Mouse (Mus musculus): ENCODE results near the gene Hspd1. TPM values are rescaled to one million over a fixed set of nuclear protein-coding genes. Genes with fewer than 3 reads are reported as not detected.
"Not testable (repeated sequence)": the region's sequence is repeated elsewhere in the genome, so short reads cannot be mapped to it uniquely, and the experiment has no call there.

Hspd1 gene
- polyA plus RNA-seq, 1 experiment from 2014 or later: 432 TPM

DNA sequence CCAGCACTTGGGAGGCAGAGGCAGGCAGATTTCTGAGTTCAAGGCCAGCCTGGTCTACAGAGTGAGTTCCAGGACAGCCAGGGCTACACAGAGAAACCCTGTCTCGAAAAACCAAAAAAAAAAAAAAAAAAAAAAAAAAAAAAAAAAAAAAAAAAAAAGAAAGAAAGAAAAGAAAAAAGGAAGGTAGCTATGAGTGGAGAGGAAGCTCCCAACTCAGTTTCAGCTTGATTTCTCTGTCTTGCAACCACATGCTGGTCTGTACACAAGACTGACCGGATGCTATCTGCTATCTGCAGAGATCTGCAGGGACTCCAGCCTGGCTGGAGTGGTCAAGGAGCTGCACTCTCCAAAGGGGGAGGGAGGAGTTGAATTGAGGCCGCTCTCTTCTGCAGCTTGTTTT, 29.7 kb downstream of the Hspd1 start:
- not testable (repeated sequence) for H3K9ac ChIP-seq; H3K4me3 ChIP-seq; H3K27ac ChIP-seq (replicated peaks); ATAC-seq (ENCODE audit: extremely low read depth, insufficient number of reproducible peaks, low FRiP score, low TSS enrichment); H3K4me2 ChIP-seq; H3K9me3 ChIP-seq; H3K27me3 ChIP-seq (replicated peaks)
- 61% methylated on average over 3 of the region's 3 CpGs for WGBS
- Histone ChIP-seq H3K4me1 (peaks cover 18% of the 10 kb centered on the region), H3K36me3 (peaks cover 43% of the 10 kb centered on the region)

DNA sequence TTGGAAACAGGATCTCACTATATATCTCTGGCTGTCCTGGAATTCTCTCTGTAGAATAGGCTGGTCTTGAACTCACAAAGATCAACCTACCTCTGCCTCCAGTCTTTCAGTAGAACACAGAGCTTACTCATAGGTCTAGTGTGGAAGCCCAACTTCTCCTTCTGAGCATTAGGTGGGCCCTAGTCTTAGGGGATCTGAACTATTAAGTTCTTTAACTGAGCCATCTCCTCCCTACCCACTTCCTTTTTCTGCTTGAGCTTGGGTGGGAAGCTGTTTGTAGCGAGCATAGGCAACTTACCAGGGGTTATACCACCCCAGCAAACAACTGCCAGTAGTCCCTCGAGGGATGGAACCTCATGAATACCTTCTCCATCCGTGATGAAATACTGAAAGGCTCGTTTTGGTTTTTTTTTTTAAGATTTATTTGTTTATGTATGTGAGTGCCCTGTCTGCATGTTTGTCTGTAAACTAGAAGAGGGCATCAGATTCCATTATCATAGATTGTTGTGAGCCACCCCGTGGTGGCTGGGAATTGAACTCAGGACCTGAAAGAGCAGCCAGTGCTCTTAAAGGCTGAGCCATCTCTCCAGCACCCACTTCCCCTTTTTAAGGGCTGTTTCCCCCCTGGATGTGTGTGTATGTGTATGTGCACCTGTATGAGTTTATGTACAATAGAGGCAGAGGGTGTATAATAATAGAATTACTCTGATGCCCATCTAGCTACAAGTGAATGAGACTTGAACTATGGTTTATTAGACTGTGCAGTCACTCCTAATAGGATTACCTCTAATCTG, 32.5 kb downstream of the Hspd1 start:
- no peak for ATAC-seq (ENCODE audit: extremely low read depth, insufficient number of reproducible peaks, low FRiP score, low TSS enrichment)
- H3K36me3 ChIP-seq: peaks cover 28% of the 10 kb centered on the region
- H3K9me3 ChIP-seq: no peaks in the 10 kb centered on the region
- H3K27ac ChIP-seq (replicated peaks): no peak overlapping the region
- no peak overlapping the region for H3K9ac ChIP-seq
- 80% methylated on average over 5 of the region's 5 CpGs for WGBS
- peaks cover 25% of the 10 kb centered on the region for H3K4me1 ChIP-seq
- no peaks in the 10 kb centered on the region for H3K27me3 ChIP-seq (replicated peaks)
- H3K4me2 ChIP-seq: no peak overlapping the region
- H3K4me3 ChIP-seq: no peak overlapping the region

DNA sequence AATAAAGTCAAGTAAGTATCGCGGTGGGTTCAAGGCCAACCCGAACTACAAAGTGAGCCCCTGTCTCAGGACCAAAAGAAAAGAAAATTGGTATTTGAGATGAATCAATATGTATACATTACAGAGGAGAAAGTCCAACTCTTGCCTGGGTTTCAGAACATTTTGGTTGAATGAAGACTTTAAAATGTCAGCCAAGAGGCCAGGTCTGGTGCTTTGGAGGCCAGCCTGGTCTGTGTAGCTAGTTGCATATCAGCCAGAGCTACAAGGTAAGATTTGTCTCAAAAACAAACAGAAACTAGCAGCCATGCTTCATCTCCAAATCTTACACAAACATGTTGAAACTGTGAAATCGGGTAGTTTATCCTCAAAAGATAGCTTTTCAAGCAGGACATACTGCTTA, 34.4 kb downstream of the Hspd1 start:
- Histone ChIP-seq H3K4me2 (peak overlapping the region; percentile 73), H3K9ac (peak overlapping the region; percentile 88), H3K4me3 (peak overlapping the region; percentile 73), H3K4me1 (peaks cover 24% of the 10 kb centered on the region), H3K27me3 (replicated peaks) (no peaks in the 10 kb centered on the region), H3K27ac (replicated peaks) (peak overlapping the region; percentile 91), H3K9me3 (no peaks in the 10 kb centered on the region), H3K36me3 (peaks cover 28% of the 10 kb centered on the region)
- ATAC-seq (ENCODE audit: extremely low read depth, insufficient number of reproducible peaks, low FRiP score, low TSS enrichment): no peak
- 55% methylated on average over 4 of the region's 4 CpGs for WGBS

DNA sequence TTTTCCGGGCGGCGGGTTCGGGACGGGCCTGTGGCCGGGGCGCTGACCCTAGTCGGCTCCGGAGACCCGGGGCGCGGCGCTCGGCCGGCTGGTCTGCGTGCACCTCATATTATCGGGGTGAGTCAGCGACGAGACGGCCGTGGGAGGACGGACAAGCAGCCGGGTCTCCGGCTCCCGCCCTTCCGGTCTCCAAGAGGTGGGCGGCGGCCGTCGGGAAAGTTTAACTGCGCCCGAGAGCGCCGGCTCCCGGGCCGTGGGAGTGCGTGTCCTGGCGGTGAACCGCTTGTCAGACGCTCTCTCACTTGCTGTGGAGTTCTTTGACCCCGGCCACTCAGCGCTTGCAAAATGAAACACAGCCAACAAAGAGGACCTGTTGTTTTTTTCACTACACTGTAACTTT, 35.0 kb downstream of the Hspd1 start:
- H3K36me3 ChIP-seq: peaks cover 28% of the 10 kb centered on the region
- under 1% methylated on average over 42 of the region's 42 CpGs for whole genome bisulfite sequencing
- peak overlapping the region; percentile 73 for H3K4me3 ChIP-seq
- H3K4me1 ChIP-seq: peaks cover 22% of the 10 kb centered on the region
- H3K27me3 ChIP-seq (replicated peaks): no peaks in the 10 kb centered on the region
- peak; percentile 74 for ATAC-seq (ENCODE audit: extremely low read depth, insufficient number of reproducible peaks, low FRiP score, low TSS enrichment)
- 0 out of 2 replicates have a peak, but pooled peaks cover 2% of the 10 kb centered on the region for H3K9me3 ChIP-seq
- H3K9ac ChIP-seq: peak overlapping the region; percentile 88
- H3K4me2 ChIP-seq: peak overlapping the region; percentile 73
- peak overlapping the region; percentile 91 for H3K27ac ChIP-seq (replicated peaks)

- peak; percentile 100 for ATAC-seq (ENCODE audit: extremely low read depth, insufficient number of reproducible peaks, low FRiP score, low TSS enrichment)
- H3K4me1 ChIP-seq: peaks cover 22% of the 10 kb centered on the region
- H3K4me3 ChIP-seq: peak within 1 kb of the TSS; percentile 73
- WGBS: under 1% methylated on average over 46 of the region's 46 CpGs
- peak within 1 kb of the TSS; percentile 92 for H3K4me2 ChIP-seq
- peak within 1 kb of the TSS; percentile 88 for H3K9ac ChIP-seq
- H3K36me3 ChIP-seq: peaks cover 28% of the 10 kb centered on the region
- H3K27me3 ChIP-seq (replicated peaks): no peaks in the 10 kb centered on the region
- peak within 1 kb of the TSS; percentile 91 for H3K27ac ChIP-seq (replicated peaks)
- 0 out of 2 replicates have a peak, but pooled peaks cover 3% of the 10 kb centered on the region for H3K9me3 ChIP-seq
Observed at GRCm38 (mm10) chr1:55052355-55052953, 35.6 kb downstream of the Hspd1 start, which contains the start of gene Coq10b. Coq10b (plus strand) TSS chr1:55052770.

DNA sequence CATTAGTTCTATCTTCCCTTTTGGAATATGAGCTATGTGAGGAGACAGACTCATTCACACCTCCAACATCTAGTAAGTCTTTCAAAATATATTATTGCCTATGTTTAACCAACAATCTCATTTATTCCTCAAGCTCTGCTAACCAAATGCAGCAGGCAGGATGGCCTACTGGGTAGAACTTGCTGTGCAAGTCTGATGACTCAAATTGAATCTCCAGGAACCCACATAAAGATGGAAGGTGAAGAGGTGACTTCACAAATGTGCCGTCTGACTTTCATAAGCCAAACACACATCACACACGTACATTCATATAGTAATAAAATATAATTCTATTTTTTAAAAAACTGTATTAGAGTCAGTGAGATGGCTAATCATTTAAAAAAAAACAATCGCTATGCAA, 36.4 kb downstream of the Hspd1 start:
- no peaks in the 10 kb centered on the region for H3K27me3 ChIP-seq (replicated peaks)
- H3K4me1 ChIP-seq: peaks cover 22% of the 10 kb centered on the region
- 85% methylated on average over 3 of the region's 3 CpGs for WGBS
- H3K9me3 ChIP-seq: 0 out of 2 replicates have a peak, but pooled peaks cover 3% of the 10 kb centered on the region
- peak overlapping the region; percentile 86 for H3K27ac ChIP-seq (replicated peaks)
- peak overlapping the region; percentile 73 for H3K4me3 ChIP-seq
- peak overlapping the region; percentile 86 for H3K9ac ChIP-seq
- H3K4me2 ChIP-seq: peak overlapping the region; percentile 92
- peaks cover 20% of the 10 kb centered on the region for H3K36me3 ChIP-seq
- no peak for ATAC-seq (ENCODE audit: extremely low read depth, insufficient number of reproducible peaks, low FRiP score, low TSS enrichment)

DNA sequence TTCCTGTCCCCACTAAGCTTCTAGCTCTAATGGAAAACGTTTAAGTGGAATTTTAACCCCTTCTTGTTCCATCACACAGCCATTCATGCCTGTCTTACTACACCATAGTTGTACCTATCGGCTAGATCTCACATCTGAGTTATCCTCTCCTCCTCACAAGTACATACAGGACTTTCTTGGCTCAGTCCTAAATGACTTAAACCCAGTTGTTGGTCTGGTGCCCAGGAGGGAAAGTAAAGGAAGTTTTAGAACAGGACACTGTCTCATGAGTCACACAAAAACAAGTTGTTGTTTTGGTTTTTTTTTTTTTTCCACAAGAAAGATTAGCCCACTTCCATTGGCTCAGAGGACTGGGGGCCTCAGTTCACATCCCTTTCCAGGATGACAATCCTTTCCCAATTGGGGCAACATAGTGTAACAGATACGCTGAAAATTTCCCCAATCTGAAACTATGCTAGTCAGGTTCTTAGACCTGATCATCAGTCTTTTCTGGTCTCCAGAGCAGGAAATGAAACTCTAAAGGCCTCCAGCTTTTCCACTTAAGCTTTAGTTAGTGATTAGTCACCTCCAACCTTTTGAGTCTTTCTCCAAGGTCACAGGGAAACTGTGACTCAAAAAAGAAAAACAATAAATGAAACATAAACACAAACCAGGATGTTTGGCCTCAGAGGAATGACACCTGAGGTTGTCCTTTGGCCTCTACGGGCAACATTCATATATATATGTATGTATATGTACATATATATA, 39.0 kb downstream of the Hspd1 start:
- H3K36me3 ChIP-seq: no peaks in the 10 kb centered on the region
- no peak overlapping the region for H3K27ac ChIP-seq (replicated peaks)
- H3K4me3 ChIP-seq: no peak overlapping the region
- peaks cover 2% of the 10 kb centered on the region; the same call in 1 of the 2 replicates for H3K27me3 ChIP-seq (replicated peaks)
- no peak overlapping the region for H3K4me2 ChIP-seq
- H3K9ac ChIP-seq: no peak overlapping the region
- no peak for ATAC-seq (ENCODE audit: extremely low read depth, insufficient number of reproducible peaks, low FRiP score, low TSS enrichment)
- peaks cover 13% of the 10 kb centered on the region for H3K4me1 ChIP-seq
- WGBS: 61% methylated on average over 4 of the region's 4 CpGs
- H3K9me3 ChIP-seq: 0 out of 2 replicates have a peak, but pooled peaks cover 3% of the 10 kb centered on the region

DNA sequence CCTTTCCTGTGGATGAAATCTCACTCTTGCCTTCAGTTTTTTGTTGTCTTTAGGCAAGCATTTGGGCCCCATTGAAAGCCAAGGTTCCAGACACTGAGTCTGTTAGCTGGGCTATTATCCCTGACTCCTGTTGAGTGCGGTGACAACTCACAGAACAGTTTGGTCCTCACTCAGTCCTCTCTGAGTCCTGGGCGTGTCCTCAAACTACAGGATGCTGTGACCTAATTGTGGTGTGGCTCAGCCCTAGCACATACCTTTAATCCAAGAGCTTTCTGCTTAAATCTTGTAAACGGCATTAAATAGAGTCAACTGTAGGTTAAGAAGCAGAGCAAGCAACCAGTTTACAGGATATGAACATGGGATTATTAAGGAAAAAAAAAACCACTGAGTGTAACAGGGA, 44.9 kb downstream of the Hspd1 start:
- 67% methylated on average over 3 of the region's 3 CpGs for WGBS
- no peak overlapping the region for H3K9ac ChIP-seq
- ATAC-seq (ENCODE audit: extremely low read depth, insufficient number of reproducible peaks, low FRiP score, low TSS enrichment): no peak
- H3K36me3 ChIP-seq: no peaks in the 10 kb centered on the region
- peaks cover 6% of the 10 kb centered on the region; the same call in 1 of the 2 replicates for H3K27me3 ChIP-seq (replicated peaks)
- H3K4me1 ChIP-seq: no peaks in the 10 kb centered on the region
- H3K4me3 ChIP-seq: no peak overlapping the region
- no peak overlapping the region for H3K27ac ChIP-seq (replicated peaks)
- peaks cover 13% of the 10 kb centered on the region; the same call in 1 of the 2 replicates for H3K9me3 ChIP-seq
- H3K4me2 ChIP-seq: no peak overlapping the region

- Histone ChIP-seq H3K27ac (replicated peaks) (no peak overlapping the region), H3K4me2 (no peak overlapping the region), H3K36me3 (no peaks in the 10 kb centered on the region), H3K4me3 (no peak overlapping the region), H3K4me1 (no peaks in the 10 kb centered on the region), H3K27me3 (replicated peaks) (peaks cover 6% of the 10 kb centered on the region; the same call in 1 of the 2 replicates), H3K9me3 (peaks cover 11% of the 10 kb centered on the region; the same call in 1 of the 2 replicates), H3K9ac (no peak overlapping the region)
- WGBS: 68% methylated on average over 1 of the region's 1 CpGs
- ATAC-seq (ENCODE audit: extremely low read depth, insufficient number of reproducible peaks, low FRiP score, low TSS enrichment): no peak
Observed at GRCm38 (mm10) chr1:55042246-55042645, 45.8 kb downstream of the Hspd1 start.

DNA sequence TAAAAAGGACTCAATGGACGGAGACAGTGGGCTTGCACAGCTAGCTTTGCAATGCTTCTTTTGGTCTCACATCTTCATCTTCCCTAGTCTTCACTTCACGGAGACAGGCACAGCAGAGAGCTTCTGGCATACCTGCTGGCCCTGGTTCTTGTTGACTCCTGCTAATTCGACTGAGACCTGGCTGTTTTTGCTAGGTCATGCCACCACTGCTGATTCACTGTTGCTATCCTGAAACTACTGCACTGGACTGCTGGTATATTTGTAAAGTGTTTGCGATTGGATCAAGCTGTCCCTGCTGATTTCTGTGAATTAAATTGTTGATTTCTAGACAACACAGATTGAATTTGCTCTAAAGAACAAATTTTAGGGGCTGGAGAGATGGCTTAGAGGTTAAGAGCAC, 46.4 kb downstream of the Hspd1 start:
- no peak overlapping the region for H3K4me2 ChIP-seq
- H3K27me3 ChIP-seq (replicated peaks): peaks cover 6% of the 10 kb centered on the region; the same call in 1 of the 2 replicates
- H3K27ac ChIP-seq (replicated peaks): no peak overlapping the region
- no peak overlapping the region for H3K4me3 ChIP-seq
- no peak for ATAC-seq (ENCODE audit: extremely low read depth, insufficient number of reproducible peaks, low FRiP score, low TSS enrichment)
- H3K9me3 ChIP-seq: peaks cover 11% of the 10 kb centered on the region; the same call in 1 of the 2 replicates
- H3K9ac ChIP-seq: no peak overlapping the region
- H3K36me3 ChIP-seq: no peaks in the 10 kb centered on the region
- WGBS: 73% methylated on average over 4 of the region's 4 CpGs
- no peaks in the 10 kb centered on the region for H3K4me1 ChIP-seq

GRCm38 (mm10) chr1:55039944-55040343, 48.1 kb downstream of the Hspd1 start:
- no peaks in the 10 kb centered on the region for H3K4me1 ChIP-seq
- 83% methylated on average over 1 of the region's 1 CpGs for WGBS
- ATAC-seq (ENCODE audit: extremely low read depth, insufficient number of reproducible peaks, low FRiP score, low TSS enrichment): no peak
- no peak overlapping the region for H3K4me3 ChIP-seq
- H3K27ac ChIP-seq (replicated peaks): no peak overlapping the region
- H3K9ac ChIP-seq: no peak overlapping the region
- no peak overlapping the region for H3K4me2 ChIP-seq
- H3K36me3 ChIP-seq: no peaks in the 10 kb centered on the region
- peaks cover 11% of the 10 kb centered on the region; the same call in 1 of the 2 replicates for H3K9me3 ChIP-seq
- peaks cover 6% of the 10 kb centered on the region; the same call in 1 of the 2 replicates for H3K27me3 ChIP-seq (replicated peaks)

Measured in heart, embryonic 13.5 days (tissue).